In the genomic region with DNA sequence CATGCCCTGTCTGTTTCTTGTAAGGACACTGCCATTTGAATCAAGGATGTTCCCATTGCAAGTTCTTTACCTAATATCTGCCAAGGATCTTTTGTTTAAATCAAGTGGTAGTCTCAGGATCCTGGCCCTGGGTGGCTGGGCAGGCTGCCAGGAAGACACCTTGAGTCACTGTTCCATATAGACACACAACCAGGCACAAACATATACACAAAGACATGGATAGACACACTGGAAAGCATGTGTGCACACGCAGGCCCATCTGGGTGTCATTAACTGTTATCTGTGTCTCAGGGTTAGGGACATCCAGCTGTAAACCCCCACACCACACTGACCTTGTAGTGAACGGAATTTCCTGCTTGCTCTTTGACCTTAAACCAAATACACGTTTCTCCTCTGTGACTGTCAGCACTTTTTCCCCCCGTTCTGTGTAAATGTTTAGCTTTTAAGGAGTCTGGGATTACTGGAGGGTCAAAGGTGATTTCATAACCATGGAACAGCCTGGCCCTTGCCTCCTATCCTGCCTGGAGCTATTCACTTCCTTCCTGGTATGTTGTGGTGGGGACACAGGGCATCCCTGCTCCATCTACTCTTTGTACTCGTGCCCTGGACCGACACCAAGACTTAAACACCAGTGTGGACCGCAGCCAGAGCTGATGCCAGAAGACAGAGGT, we compare ENCODE assay signal across 11 mouse cellular contexts. TPM values are rescaled to one million over a fixed set of nuclear protein-coding genes. Genes with fewer than 3 reads are reported as not detected.
DNase-seq lines count a peak whose midpoint lies in the region; ATAC-seq and TF ChIP-seq lines count a peak whose summit lies in the region.
"Had no signal": no experiment of that assay in that cellular context is flagged by ENCODE, and none has a peak within 500 bp of the region (broad histone marks: within the 10 kb centered on the region; RNA-seq: fewer than 3 reads in every experiment).

No protein-coding gene starts in this region.

- H3K36me3 ChIP-seq in intestine, embryonic 14.5 days (ENCODE audit: control insufficient read depth, insufficient read depth, low read length) = peaks cover 31% of the 10 kb centered on the region
- H3K36me3 ChIP-seq in lung, embryonic 15.5 days = no peaks in the 10 kb centered on the region

- WGBS in intestine, embryonic 14.5 days = 14% methylated on average over 7 of the region's 7 CpGs
- 15% methylated on average over 7 of the region's 7 CpGs for WGBS in lung, embryonic 15.5 days

- H3K4me2 ChIP-seq in intestine, embryonic 14.5 days (ENCODE audit: low read length) = no peak overlapping the region
- H3K4me2 ChIP-seq in lung, embryonic 15.5 days = no peak overlapping the region
- H3K4me2 ChIP-seq: midbrain, embryonic 11.5 days; neural tube, embryonic 13.5 days had no signal

- ATAC-seq in intestine, embryonic 14.5 days (replicated peaks; ENCODE audit: low FRiP score, low TSS enrichment, low read depth) = peak; percentile 48; the same call in 1 of the 2 replicates
- ATAC-seq in lung, embryonic 15.5 days (ENCODE audit: borderline replicate concordance, extremely low read depth, low FRiP score, low TSS enrichment) = 0 out of 2 replicates have a peak, but pooled peaks have one; percentile 53
- ATAC-seq: activated CD4-positive, CD25-positive, alpha-beta regulatory T cell, adult 4 months had no signal

- DNase-seq in embryo, embryonic 11 days = peak; percentile 49
- DNase-seq in intestine, embryonic 14.5 days (ENCODE audit: low spot score) = no peak
- DNase-seq in kidney, postnatal 36 days = peak; percentile 87 to 92
- no peak for DNase-seq in cerebellum, adult 9-11 months
- no peak for DNase-seq in gastrocnemius, postnatal 25 days
- DNase-seq in gastrocnemius, adult 2 months = no peak
- DNase-seq in layer of hippocampus, postnatal 14 days (ENCODE audit: low spot score in 2 of 2) = no peak

- H3K9me3 ChIP-seq in intestine, embryonic 14.5 days (ENCODE audit: control insufficient read depth, low read length) = peaks cover 3% of the 10 kb centered on the region; the same call in 1 of the 2 replicates
- H3K9me3 ChIP-seq in lung, embryonic 15.5 days = no peaks in the 10 kb centered on the region
- H3K9me3 ChIP-seq: neural tube, embryonic 13.5 days had no signal

- intact Hi-C loops in gastrocnemius, adult 2 months (cut with DNase I) = no loop called here

- H3K27ac ChIP-seq in intestine, embryonic 14.5 days (ENCODE audit: low read depth) = peak overlapping the region; percentile 51
- H3K27ac ChIP-seq in lung, embryonic 15.5 days = peak overlapping the region; percentile 37; the same call in 1 of the 2 replicates
- no peak overlapping the region for H3K27ac ChIP-seq in gastrocnemius, adult 2 months
- H3K27ac ChIP-seq: neural tube, embryonic 13.5 days had no signal

- no peak for TF ChIP-seq CTCF in gastrocnemius, adult 2 months (IDR thresholded peaks at IDR 0.05)

- no peak overlapping the region for H3K4me3 ChIP-seq in intestine, embryonic 14.5 days (ENCODE audit: low read depth, low read length)
- H3K4me3 ChIP-seq in lung, embryonic 15.5 days = no peak overlapping the region
- H3K4me3 ChIP-seq in gastrocnemius, adult 2 months = no peak overlapping the region
- H3K4me3 ChIP-seq: neural tube, embryonic 13.5 days had no signal

- H3K9ac ChIP-seq in intestine, embryonic 14.5 days (ENCODE audit: low read length) = no peak overlapping the region
- no peak overlapping the region for H3K9ac ChIP-seq in lung, embryonic 15.5 days
- H3K9ac ChIP-seq: neural tube, embryonic 13.5 days had no signal

- H3K4me1 ChIP-seq in intestine, embryonic 14.5 days (replicated peaks; ENCODE audit: control insufficient read depth, insufficient read depth, low read length) = peaks cover 36% of the 10 kb centered on the region
- peaks cover 19% of the 10 kb centered on the region for H3K4me1 ChIP-seq in lung, embryonic 15.5 days

- no peaks in the 10 kb centered on the region for H3K27me3 ChIP-seq in intestine, embryonic 14.5 days (replicated peaks; ENCODE audit: control insufficient read depth, insufficient read depth, low read length)
- no peaks in the 10 kb centered on the region for H3K27me3 ChIP-seq in lung, embryonic 15.5 days
- H3K27me3 ChIP-seq: neural tube, embryonic 13.5 days had no signal

RNA-seq across cellular contexts. Expression of a gene that starts 59.2 kb away (rescaled TPM):
- 61.0 and 76.0 TPM in 2 replicates for polyA plus RNA-seq in intestine, embryonic 14.5 days (2014; fragmentation: Nextera tagmentation; extraction: Ambion mirVana)
- polyA plus RNA-seq in lung, embryonic 15.5 days (2015; fragmentation: Nextera tagmentation; extraction: Ambion mirVana) = 34.8 and 35.8 TPM in 2 replicates
- 1 to 10 TPM; 2.4 to 2.8 TPM for total RNA-seq in gastrocnemius, postnatal 25 days (2021)
- total RNA-seq in gastrocnemius, adult 2 months (2021) = 1 to 10 TPM; 1.8 to 3.3 TPM
- total RNA-seq in layer of hippocampus, postnatal 14 days (2021) = 10 to 100 TPM; 25.9 to 28.3 TPM

Comparison
In these comparisons a context has a peak if more than half of its experiments do, and no peak if none do; other contexts are left out.
1. DNase-seq: peak in embryo, embryonic 11 days (single experiment) and kidney, postnatal 36 days (2 of 2); none in intestine, embryonic 14.5 days (single experiment), cerebellum, adult 9-11 months (single experiment), gastrocnemius, postnatal 25 days (single experiment), gastrocnemius, adult 2 months (single experiment) and layer of hippocampus, postnatal 14 days (0 of 2).
2. RNA of a gene that starts 59.2 kb away (total RNA-seq): 25.9 to 28.3 TPM in layer of hippocampus, postnatal 14 days; 1.8 to 3.3 TPM in gastrocnemius, adult 2 months and 2.4 to 2.8 TPM in gastrocnemius, postnatal 25 days; every median in the first group is over 4 times any median in the second.